Mouse (Mus musculus): ENCODE measurements around the gene Tcl1.

DNA sequence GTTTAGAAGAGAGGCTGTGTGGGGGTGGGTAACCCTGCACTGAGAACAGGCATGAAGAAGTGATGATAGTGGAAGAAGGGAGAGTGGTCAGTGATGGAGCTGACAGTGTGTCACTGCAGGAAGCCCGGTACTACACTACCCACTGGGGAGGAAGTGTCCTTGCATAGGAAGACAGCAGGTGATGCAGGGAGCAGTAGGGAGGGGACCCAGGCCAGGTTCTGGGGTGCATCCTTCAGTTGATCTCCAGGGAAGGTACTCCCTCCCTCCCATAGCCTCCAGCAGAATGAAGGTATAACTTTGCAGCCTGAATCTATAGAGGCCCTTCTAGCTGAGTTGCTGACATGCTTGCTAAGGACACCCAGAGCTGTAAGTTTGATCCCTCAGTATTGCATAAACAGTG lies 15.5 kb downstream of the Tcl1 start:
- TF ChIP-seq CTCF (IDR thresholded peaks at IDR 0.05; ENCODE audit: extremely low read depth, insufficient read depth, insufficient read length, insufficient replicate concordance) (no peak), POLR2A (IDR thresholded peaks at IDR 0.05; ENCODE audit: low read depth, low read length) (no peak)

Data from spleen, adult 2 months (tissue).